Mouse (Mus musculus) ES-Bruce4 (cell line): ENCODE results near the gene Gm20503.

Experiments
- CTCF ChIP-seq: IDR thresholded peaks from one replicate; pipeline ENCODE4 v1.8.1; 2011; ENCODE audit warnings: low read depth, low read length
- EP300 ChIP-seq: IDR thresholded peaks from 2 replicates; pipeline ENCODE4 v1.6.1; 2011; ENCODE audit warnings: low read depth, low read length; ENCODE audit not compliant: insufficient read depth

- no peak for TF ChIP-seq EP300
- no peak for TF ChIP-seq CTCF
These were observed 41.3 kb upstream of the Gm20503 start for GRCm38 (mm10) chr4:58961719-58962118.
